Mouse (Mus musculus) adrenal gland, postnatal 14 days (tissue): Measurements from ENCODE around the gene Xk. TPM values are rescaled to one million over a fixed set of nuclear protein-coding genes. Genes with fewer than 3 reads are reported as not detected.
"Not testable (repeated sequence)": the region's sequence is repeated elsewhere in the genome, so short reads cannot be mapped to it uniquely, and the experiment has no call there.

Source experiments
- DNase-seq: peaks from one replicate; pipeline ENCODE4 v3.0.0; 2021; ENCODE audit warnings: mixed read lengths
- total RNA-seq: library from RNA; stranded (reverse); gene quantifications from 2 replicates; pipeline ENCODE4 v1.2.3, GENCODE M21; 2021

Gene Xk
- total RNA-seq, 1 experiment from 2014 or later: 2.9 TPM

- not testable (repeated sequence) for DNase-seq
Measured at GRCm38 (mm10) chrX:9316457-9316856, 43.9 kb downstream of the Xk start.

- not testable (repeated sequence) for DNase-seq
Measured at GRCm38 (mm10) chrX:9327954-9328353, 55.4 kb downstream of the Xk start.

- not testable (repeated sequence) for DNase-seq
Measured at GRCm38 (mm10) chrX:9332366-9332962, 59.9 kb downstream of the Xk start.

- peak; percentile 78 for DNase-seq
Measured at GRCm38 (mm10) chrX:9333035-9333434, 60.5 kb downstream of the Xk start.

- DNase-seq: not testable (repeated sequence)
Measured at GRCm38 (mm10) chrX:9334996-9335395, 62.4 kb downstream of the Xk start.

GRCm38 (mm10) chrX:9350327-9350726 is 77.8 kb downstream of the Xk start, which contains the start of gene H2al1k:
Gene H2al1k (plus strand): TSS chrX:9350627.
- not testable (repeated sequence) for DNase-seq

Other genes with a start within 250 kb of the Xk start
- not detected in 2 replicates for gene Fthl17e, start 239.3 kb upstream of the Xk start, total RNA-seq
- not detected in 2 replicates for gene Fthl17f, start 209.7 kb upstream of the Xk start, total RNA-seq
- not detected in 2 replicates for gene 4930402K13Rik, start 168.2 kb upstream of the Xk start, total RNA-seq
- gene Lancl3, start 72.9 kb upstream of the Xk start, total RNA-seq: 1.9 and 2.7 TPM in 2 replicates
- gene Gm14862, start 15.9 kb upstream of the Xk start, total RNA-seq: not detected in 2 replicates
- not detected in 2 replicates for gene H2al1m, start 11.0 kb downstream of the Xk start, total RNA-seq
- not detected in 2 replicates for gene H2al1k, start 77.9 kb downstream of the Xk start, total RNA-seq
- 6.6 and 10.3 TPM in 2 replicates for gene Cybb, start 215.0 kb downstream of the Xk start, total RNA-seq